Mouse (Mus musculus) kidney, embryonic 16.5 days (tissue): ENCODE results near the gene Gm16253. TPM values are rescaled to one million over a fixed set of nuclear protein-coding genes. Genes with fewer than 3 reads are reported as not detected.

Experiments used
- ATAC-seq: fragments of 200-750 bp; cut with Nextera tagmentation; 2 replicates; pipeline ENCODE4 v1.8.0; 2017; ENCODE audit warnings: moderate TSS enrichment; ENCODE audit not compliant: low FRiP score, low TSS enrichment
- H3K27ac ChIP-seq: fragments of 300-500 bp; sonication (generic); 2 replicates; pipeline ENCODE4 v1.5.1; 2014; ENCODE audit warnings: low read length
- H3K27me3 ChIP-seq: fragments of 300-500 bp; sonication (generic); 2 replicates; pipeline ENCODE4 v1.6.1; 2014; ENCODE audit warnings: low read length, control low read depth, mixed read lengths; ENCODE audit not compliant: insufficient read depth
- H3K36me3 ChIP-seq: fragments of 300-500 bp; sonication (generic); 2 replicates; pipeline ENCODE4 v1.6.1; 2014; ENCODE audit warnings: low read length, control low read depth, mixed read lengths; ENCODE audit not compliant: insufficient read depth
- H3K4me1 ChIP-seq: fragments of 300-500 bp; sonication (generic); 2 replicates; pipeline ENCODE4 v1.6.1; 2014; ENCODE audit warnings: low read length, control low read depth, mixed read lengths; ENCODE audit not compliant: insufficient read depth
- H3K4me2 ChIP-seq: fragments of 300-500 bp; sonication (generic); replicated peaks from 2 replicates; pipeline ENCODE4 v1.6.1; 2014; ENCODE audit warnings: low read depth, low read length
- H3K4me3 ChIP-seq: fragments of 300-500 bp; sonication (generic); 2 replicates; pipeline ENCODE4 v1.5.1; 2014; ENCODE audit warnings: mild to moderate bottlenecking, low read length
- H3K9ac ChIP-seq: fragments of 300-500 bp; sonication (generic); replicated peaks from 2 replicates; pipeline ENCODE4 v1.6.1; 2014; ENCODE audit warnings: low read length
- H3K9me3 ChIP-seq: fragments of 300-500 bp; sonication (generic); 2 replicates; pipeline ENCODE4 v1.6.1; 2016; ENCODE audit warnings: low read length, control low read depth
- WGBS: fragments of 180-500 bp; shearing (Covaris S2); extraction: QIAGEN DNeasy Blood & Tissue Kit; methylation state at CpG from one replicate; pipeline ENCODE4 v1.1.7; 2014; 5-methylcytosine and 5-hydroxymethylcytosine counted together
- polyA plus RNA-seq: library from polyadenylated mRNA; unstranded; fragments of >200 nt; fragmentation: Nextera tagmentation; extraction: Ambion mirVana; gene quantifications from 2 replicates; pipeline ENCODE4 v1.2.1, GENCODE M21; 2015

Gm16253 gene
- polyA plus RNA-seq, 1 experiment from 2014 or later = 1.3 TPM

GRCm38 (mm10) chr3:96571336-96571735 lies 5.4 kb upstream of the Gm16253 start:
- Histone ChIP-seq H3K4me2 (no peak overlapping the region), H3K9me3 (no peaks in the 10 kb centered on the region), H3K27ac (peak overlapping the region; percentile 53; the same call in 1 of the 2 replicates), H3K27me3 (no peaks in the 10 kb centered on the region), H3K9ac (no peak overlapping the region), H3K36me3 (no peaks in the 10 kb centered on the region), H3K4me1 (peaks cover 20% of the 10 kb centered on the region), H3K4me3 (no peak overlapping the region)
- no peak for ATAC-seq
- 76% methylated on average over 2 of the region's 2 CpGs for WGBS

DNA sequence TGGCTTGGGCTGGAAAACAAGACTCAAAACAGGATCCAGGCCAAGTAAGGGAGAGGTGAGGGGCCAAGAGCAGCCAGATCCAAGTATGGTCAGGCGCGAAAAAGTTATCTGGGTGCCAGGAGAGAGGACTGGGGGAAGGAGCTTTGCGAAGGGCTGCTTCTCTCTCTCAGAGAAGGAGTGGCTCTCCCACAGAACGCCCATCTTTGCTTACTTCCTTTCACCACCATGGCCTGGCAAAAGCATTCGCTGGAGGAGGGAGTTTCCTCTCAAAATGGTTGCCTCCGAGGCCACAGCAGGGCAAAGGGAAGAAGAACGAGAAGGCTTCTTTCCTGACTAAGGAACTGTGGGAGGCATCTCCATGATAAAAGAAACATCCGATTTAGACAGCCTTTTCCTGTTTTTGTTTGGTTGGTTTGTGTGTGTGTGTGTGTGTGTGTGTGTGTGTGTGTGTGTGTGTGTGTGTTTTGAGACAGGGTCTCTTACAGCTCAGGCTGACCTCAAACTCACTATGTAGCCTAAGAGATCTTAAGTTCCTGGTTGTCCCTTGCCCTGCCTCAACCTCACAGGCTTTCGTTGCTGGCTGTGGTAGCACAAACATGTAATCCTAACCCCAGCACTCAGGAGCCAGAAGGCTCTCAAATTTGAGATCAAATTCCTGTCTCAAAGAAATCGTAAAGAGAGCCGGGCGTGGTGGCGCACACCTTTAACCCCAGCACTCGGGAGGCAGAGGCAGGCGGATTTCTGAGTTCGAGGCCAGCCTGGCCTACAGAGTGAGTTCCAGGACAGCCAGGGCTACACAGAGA lies 4.7 kb upstream of the Gm16253 start:
- no peaks in the 10 kb centered on the region for H3K36me3 ChIP-seq
- 70% methylated on average over 16 of the region's 16 CpGs for WGBS
- no peak overlapping the region for H3K4me2 ChIP-seq
- peak overlapping the region; percentile 53 for H3K27ac ChIP-seq
- no peak overlapping the region for H3K4me3 ChIP-seq
- no peak for ATAC-seq
- H3K9me3 ChIP-seq = no peaks in the 10 kb centered on the region
- no peaks in the 10 kb centered on the region for H3K27me3 ChIP-seq
- H3K9ac ChIP-seq = no peak overlapping the region
- H3K4me1 ChIP-seq = peaks cover 18% of the 10 kb centered on the region

- no peak overlapping the region for H3K4me3 ChIP-seq
- no peak for ATAC-seq
- H3K27ac ChIP-seq = no peak overlapping the region
- no peak overlapping the region for H3K9ac ChIP-seq
- H3K4me2 ChIP-seq = no peak overlapping the region
- no peaks in the 10 kb centered on the region for H3K9me3 ChIP-seq
- H3K36me3 ChIP-seq = no peaks in the 10 kb centered on the region
- WGBS = 62% methylated on average over 18 of the region's 19 CpGs
- H3K27me3 ChIP-seq = no peaks in the 10 kb centered on the region
- peaks cover 27% of the 10 kb centered on the region for H3K4me1 ChIP-seq
Observed at GRCm38 (mm10) chr3:96573611-96574511, 2.9 kb upstream of the Gm16253 start.

- no peak overlapping the region for H3K4me2 ChIP-seq
- no peaks in the 10 kb centered on the region for H3K36me3 ChIP-seq
- peaks cover 34% of the 10 kb centered on the region for H3K4me1 ChIP-seq
- no peak overlapping the region for H3K4me3 ChIP-seq
- H3K27ac ChIP-seq = peak overlapping the region; percentile 94
- no peaks in the 10 kb centered on the region for H3K27me3 ChIP-seq
- WGBS = 84% methylated on average over 8 of the region's 8 CpGs
- no peak overlapping the region for H3K9ac ChIP-seq
- H3K9me3 ChIP-seq = no peaks in the 10 kb centered on the region
- no peak for ATAC-seq
Observed at GRCm38 (mm10) chr3:96575272-96575984, 1.4 kb upstream of the Gm16253 start.

- Histone ChIP-seq H3K4me1 (peaks cover 39% of the 10 kb centered on the region), H3K9ac (peak overlapping the region; percentile 23)
- 28% methylated on average over 14 of the region's 14 CpGs for WGBS
Observed at GRCm38 (mm10) chr3:96576005-96576658, 652 bp upstream of the Gm16253 start.

GRCm38 (mm10) chr3:96577566-96577965 lies 782 bp downstream of the Gm16253 start:
- ATAC-seq = no peak
- WGBS = 44% methylated on average over 4 of the region's 4 CpGs
- Histone ChIP-seq H3K9me3 (no peaks in the 10 kb centered on the region), H3K4me2 (peak overlapping the region; percentile 47), H3K27ac (peak overlapping the region; percentile 94), H3K4me3 (no peak overlapping the region), H3K4me1 (peaks cover 34% of the 10 kb centered on the region), H3K9ac (peak overlapping the region; percentile 50), H3K27me3 (no peaks in the 10 kb centered on the region; the same call in 1 of the 2 replicates), H3K36me3 (0 out of 2 replicates have a peak, but pooled peaks cover 2% of the 10 kb centered on the region)

More at GRCm38 (mm10) chr3:96576005-96576658, 652 bp upstream of the Gm16253 start:
- Histone ChIP-seq H3K27ac (peak overlapping the region; percentile 94), H3K36me3 (no peaks in the 10 kb centered on the region), H3K4me3 (peak overlapping the region; percentile 14), H3K9me3 (no peaks in the 10 kb centered on the region), H3K27me3 (no peaks in the 10 kb centered on the region; the same call in 1 of the 2 replicates), H3K4me2 (peak overlapping the region; percentile 47)
- ATAC-seq = peak; percentile 29

GRCm38 (mm10) chr3:96578561-96579238 lies 1.9 kb downstream of the Gm16253 start:
- Histone ChIP-seq H3K4me2 (no peak overlapping the region), H3K9me3 (peaks cover 2% of the 10 kb centered on the region; the same call in 1 of the 2 replicates), H3K4me3 (no peak overlapping the region), H3K9ac (no peak overlapping the region), H3K36me3 (0 out of 2 replicates have a peak, but pooled peaks cover 2% of the 10 kb centered on the region), H3K27me3 (no peaks in the 10 kb centered on the region; the same call in 1 of the 2 replicates), H3K27ac (no peak overlapping the region), H3K4me1 (peaks cover 34% of the 10 kb centered on the region)
- ATAC-seq = no peak
- 82% methylated on average over 12 of the region's 12 CpGs for WGBS

GRCm38 (mm10) chr3:96579239-96579750 lies 2.5 kb downstream of the Gm16253 start:
- H3K9ac ChIP-seq = no peak overlapping the region
- peaks cover 34% of the 10 kb centered on the region for H3K4me1 ChIP-seq
- no peak overlapping the region for H3K27ac ChIP-seq
- 0 out of 2 replicates have a peak, but pooled peaks cover 2% of the 10 kb centered on the region for H3K36me3 ChIP-seq
- H3K4me2 ChIP-seq = 0 out of 2 replicates have a peak overlapping the region, but pooled peaks have one; percentile 51
- WGBS = 79% methylated on average over 4 of the region's 4 CpGs
- ATAC-seq = no peak
- H3K9me3 ChIP-seq = peaks cover 4% of the 10 kb centered on the region; the same call in 1 of the 2 replicates
- H3K4me3 ChIP-seq = no peak overlapping the region
- no peaks in the 10 kb centered on the region; the same call in 1 of the 2 replicates for H3K27me3 ChIP-seq
